Mouse (Mus musculus) duodenum, adult 2 months (tissue): ENCODE data around the gene Gm7951. TPM values are rescaled to one million over a fixed set of nuclear protein-coding genes. Genes with fewer than 3 reads are reported as not detected.

ENCODE experiments used
- polyA plus RNA-seq: library from polyadenylated mRNA; depleted of rRNA; stranded (reverse); fragments of >200 nt; gene quantifications from 2 replicates; pipeline ENCODE4 v1.2.3, GENCODE M21; 2012; ENCODE audit warnings: low replicate concordance; rRNA removed

Gm7951 gene
- polyA plus RNA-seq, result not detected in 2 replicates

GRCm38 (mm10) chr14:42117269-42117668 is at the start of gene Gm7951:
Gm7951 (minus strand) TSS chr14:42117369.

GRCm38 (mm10) chr14:42162522-42162921 is 45.4 kb upstream of the Gm7951 start, which contains the start of gene Gm17027:
Gm17027 (minus strand) TSS chr14:42162622.

Other genes starting within 250 kb of the Gm7951 start
- gene Gm7980, start 210.1 kb downstream of the Gm7951 start, polyA plus RNA-seq, result not detected in 2 replicates
- not detected in 2 replicates for gene 1700049E17Rik1, start 192.4 kb downstream of the Gm7951 start, polyA plus RNA-seq
- gene 1700024B05Rik, start 173.4 kb downstream of the Gm7951 start, polyA plus RNA-seq, result not detected in 2 replicates
- not detected in 2 replicates for gene Gm6401, start 149.4 kb downstream of the Gm7951 start, polyA plus RNA-seq
- gene Gm3543, start 134.0 kb downstream of the Gm7951 start, polyA plus RNA-seq, result not detected in 2 replicates
- not detected in 2 replicates for gene Gm17027, start 45.3 kb upstream of the Gm7951 start, polyA plus RNA-seq
- gene Gm3573, start 73.4 kb upstream of the Gm7951 start, polyA plus RNA-seq, result not detected in 2 replicates
- gene Gm17026, start 142.7 kb upstream of the Gm7951 start, polyA plus RNA-seq, result not detected in 2 replicates
- gene Gm9611, start 180.0 kb upstream of the Gm7951 start, polyA plus RNA-seq, result not detected in 2 replicates
- not detected in 2 replicates for gene Gm7995, start 192.8 kb upstream of the Gm7951 start, polyA plus RNA-seq